Mouse (Mus musculus) megakaryocyte, adult 5-6 weeks (primary cell): ENCODE data around the gene Kcnq1. TPM values are rescaled to one million over a fixed set of nuclear protein-coding genes. Genes with fewer than 3 reads are reported as not detected.

Experiments used
- ATAC-seq: 2 replicates; pipeline ENCODE4 v1.8.0; 2016; ENCODE audit warnings: mild to moderate bottlenecking, inconsistent platforms; ENCODE audit not compliant: poor library complexity, severe bottlenecking
- total RNA-seq, 2 experiments: library from RNA; stranded (forward) in 1 of 2; stranded (reverse) in 1 of 2; fragments of 153-499, 151-499 nt in 1 of 2; fragments of 221-1000, 200-1000 nt in 1 of 2; gene quantifications; 2 replicates each; pipeline versions ENCODE4 v1.2.3 to v1.2.4; 2015 to 2017

Kcnq1 gene
- total RNA-seq, 2 experiments from 2014 or later: not detected

- no peak for ATAC-seq
Observed at GRCm38 (mm10) chr7:143401429-143402016, 295.4 kb downstream of the Kcnq1 start.

GRCm38 (mm10) chr7:143404296-143404695 lies 298.1 kb downstream of the Kcnq1 start:
- no peak for ATAC-seq

GRCm38 (mm10) chr7:143407931-143408501 lies 301.9 kb downstream of the Kcnq1 start:
- ATAC-seq: no peak

- ATAC-seq: no peak
Observed at GRCm38 (mm10) chr7:143408615-143409021, 302.5 kb downstream of the Kcnq1 start.

- ATAC-seq: no peak
Observed at GRCm38 (mm10) chr7:143412606-143413005, 306.4 kb downstream of the Kcnq1 start.

- no peak for ATAC-seq
Observed at GRCm38 (mm10) chr7:143415070-143415469, 308.9 kb downstream of the Kcnq1 start.

- no peak for ATAC-seq
Observed at GRCm38 (mm10) chr7:143416406-143416805, 310.2 kb downstream of the Kcnq1 start.

- no peak for ATAC-seq
Observed at GRCm38 (mm10) chr7:143417875-143418274, 311.7 kb downstream of the Kcnq1 start.

GRCm38 (mm10) chr7:143419585-143420160 lies 313.5 kb downstream of the Kcnq1 start:
- no peak for ATAC-seq

- ATAC-seq: no peak
Observed at GRCm38 (mm10) chr7:143428142-143428813, 322.1 kb downstream of the Kcnq1 start.

GRCm38 (mm10) chr7:143428814-143429499 lies 322.8 kb downstream of the Kcnq1 start:
- ATAC-seq: no peak

- ATAC-seq: no peak
Observed at GRCm38 (mm10) chr7:143432631-143433030, 326.5 kb downstream of the Kcnq1 start.

- no peak for ATAC-seq
Observed at GRCm38 (mm10) chr7:143433331-143433730, 327.2 kb downstream of the Kcnq1 start.

- ATAC-seq: no peak
Observed at GRCm38 (mm10) chr7:143437231-143437893, 331.2 kb downstream of the Kcnq1 start.

- no peak for ATAC-seq
Observed at GRCm38 (mm10) chr7:143437894-143438581, 331.9 kb downstream of the Kcnq1 start.

GRCm38 (mm10) chr7:143438965-143439364 lies 332.8 kb downstream of the Kcnq1 start:
- ATAC-seq: no peak

GRCm38 (mm10) chr7:143444580-143444954 lies 338.4 kb downstream of the Kcnq1 start:
- no peak for ATAC-seq

- ATAC-seq: no peak
Observed at GRCm38 (mm10) chr7:143444955-143445648, 338.9 kb downstream of the Kcnq1 start.

- no peak for ATAC-seq
Observed at GRCm38 (mm10) chr7:143445651-143446460, 339.7 kb downstream of the Kcnq1 start.
